Mouse (Mus musculus) ovary, adult 18-20 months (tissue): ENCODE data around the gene Syne2.
"Not testable (repeated sequence)": the region's sequence is repeated elsewhere in the genome, so short reads cannot be mapped to it uniquely, and the experiment has no call there.

Source experiments
- DNase-seq: peaks from one replicate; pipeline ENCODE4 v3.0.0; 2022; ENCODE audit warnings: low spot score, mixed read lengths

Gene Syne2

GRCm38 (mm10) chr12:76104596-76105351, 286.8 kb downstream of the Syne2 start:
- DNase-seq: no peak

- no peak for DNase-seq
These were observed 291.9 kb downstream of the Syne2 start for GRCm38 (mm10) chr12:76109646-76110405.

DNA sequence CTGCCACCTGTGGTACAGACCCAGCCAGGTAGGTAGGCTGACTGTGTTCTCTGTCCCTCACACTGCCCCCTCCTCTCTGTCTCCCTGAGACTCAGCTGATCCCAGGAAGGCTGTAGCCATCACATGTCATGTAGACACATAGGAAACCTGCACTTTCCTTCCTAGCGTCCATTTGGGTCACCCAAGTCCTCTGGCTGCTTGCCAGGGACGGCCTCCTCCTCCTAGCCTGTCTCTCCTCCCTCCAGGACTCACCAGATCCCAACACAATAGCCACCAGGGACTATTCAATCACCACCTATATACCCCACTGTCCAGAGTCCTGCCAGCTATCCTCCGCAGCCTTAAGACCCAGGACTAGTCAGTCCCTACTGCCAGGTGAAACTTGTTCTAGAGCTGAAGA, 293.1 kb downstream of the Syne2 start:
- DNase-seq: no peak

- DNase-seq: no peak
These were observed 298.6 kb downstream of the Syne2 start for GRCm38 (mm10) chr12:76116577-76116976.

DNA sequence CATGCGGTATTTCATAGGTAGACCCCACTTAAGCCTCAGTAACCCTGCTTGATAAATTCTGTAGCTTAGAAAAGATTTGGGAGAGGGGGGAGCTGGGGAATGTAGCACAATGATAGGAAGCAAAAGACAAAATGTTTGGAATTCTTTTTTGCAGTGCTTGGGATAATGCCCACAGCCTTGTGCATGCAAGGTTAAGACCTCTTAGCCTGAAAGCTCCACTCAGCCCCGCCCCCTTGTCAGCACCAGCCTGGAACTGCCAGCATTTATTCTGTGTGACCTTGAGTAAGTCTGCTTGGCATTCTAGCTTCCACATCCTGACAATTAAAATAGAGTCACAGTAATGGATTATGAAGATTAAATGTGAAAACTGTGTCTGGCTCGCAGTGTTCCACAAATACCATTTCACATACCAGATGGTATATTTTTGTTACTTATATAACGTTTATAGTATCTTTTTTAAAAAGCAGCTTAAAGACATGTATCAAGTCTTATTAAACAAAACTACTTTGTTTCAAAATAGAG, 299.8 kb downstream of the Syne2 start:
- DNase-seq: peak; percentile 76

- DNase-seq: no peak
These were observed 305.3 kb downstream of the Syne2 start for GRCm38 (mm10) chr12:76123223-76123622.

DNA sequence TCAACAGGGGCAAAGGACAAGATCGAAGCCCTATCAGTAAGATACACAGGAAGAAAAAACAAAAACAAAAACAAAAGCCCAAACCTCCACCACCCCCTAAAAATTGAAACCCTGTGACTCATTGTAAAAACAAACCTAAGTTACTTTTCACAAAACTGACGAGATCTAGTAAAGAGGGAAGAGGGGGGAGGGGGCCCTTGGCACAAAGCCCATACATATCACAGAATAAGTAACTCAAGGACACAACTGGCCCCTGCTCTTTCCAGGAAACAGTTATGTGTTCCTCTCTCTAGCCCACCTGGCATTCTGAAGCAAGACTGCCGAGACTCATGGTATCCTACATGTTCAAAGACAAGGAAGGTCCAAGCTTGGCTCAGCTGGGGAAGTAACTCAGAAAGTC, 310.4 kb downstream of the Syne2 start:
- DNase-seq: no peak

GRCm38 (mm10) chr12:76128831-76129230, 310.9 kb downstream of the Syne2 start:
- peak; percentile 51 for DNase-seq

DNA sequence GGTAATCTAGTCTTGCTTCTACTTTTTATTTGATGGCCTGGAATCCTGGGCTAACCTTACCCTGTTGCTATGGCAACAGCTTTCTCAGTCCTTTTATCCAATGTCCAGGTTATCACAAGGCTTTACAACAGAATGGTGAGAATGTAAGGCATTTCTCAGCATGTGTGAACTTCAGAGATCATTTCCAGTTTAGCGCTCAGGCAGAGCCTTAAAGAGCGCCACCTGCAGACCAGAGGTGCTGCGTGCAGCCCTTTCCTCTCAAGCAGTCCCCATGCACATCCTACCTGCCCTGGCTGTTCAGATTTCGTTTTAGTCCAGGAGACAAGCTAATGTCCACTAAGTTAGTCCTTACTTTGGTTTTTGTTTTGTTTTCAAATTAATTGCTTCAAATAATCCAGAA, 312.3 kb downstream of the Syne2 start:
- DNase-seq: no peak

DNA sequence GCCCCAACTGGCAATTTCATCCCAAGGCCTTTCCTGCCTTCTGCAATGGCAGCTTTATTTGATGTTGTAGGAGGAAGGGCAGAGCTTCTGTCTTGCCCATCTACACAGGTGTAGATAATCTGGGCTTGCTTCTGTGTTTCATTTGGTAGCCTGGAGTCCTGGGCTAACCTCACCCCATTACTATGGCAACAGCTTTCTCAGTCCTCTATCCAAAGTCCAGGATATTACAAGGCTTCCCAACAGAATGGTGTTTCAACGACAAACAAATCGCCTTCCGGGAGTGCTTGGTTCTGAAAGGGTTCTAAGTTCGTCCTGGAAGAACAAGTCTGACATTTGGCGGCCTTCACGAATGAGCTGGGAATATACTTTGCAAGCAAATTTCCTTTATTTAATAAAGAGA, 313.0 kb downstream of the Syne2 start:
- DNase-seq: no peak

DNA sequence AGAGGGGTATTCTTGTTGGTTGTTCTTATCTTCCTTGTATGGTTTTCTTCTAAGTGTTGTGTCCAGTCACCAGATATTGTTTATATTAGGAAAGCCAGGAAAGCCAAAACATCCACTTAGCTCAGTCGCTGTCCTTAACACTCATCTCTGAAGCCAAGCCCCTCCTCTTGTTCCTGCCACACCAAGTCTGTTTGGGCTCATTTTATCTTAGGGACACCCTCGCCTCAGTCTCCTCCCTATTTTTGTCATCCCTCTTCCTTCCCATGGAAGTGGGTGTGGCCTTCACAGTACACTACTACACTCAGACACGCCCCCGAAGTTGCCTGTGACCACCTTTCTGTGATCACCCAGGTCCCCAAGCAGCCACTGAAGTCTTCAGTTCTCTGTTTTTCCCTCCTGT, 314.7 kb downstream of the Syne2 start:
- peak; percentile 78 for DNase-seq

DNA sequence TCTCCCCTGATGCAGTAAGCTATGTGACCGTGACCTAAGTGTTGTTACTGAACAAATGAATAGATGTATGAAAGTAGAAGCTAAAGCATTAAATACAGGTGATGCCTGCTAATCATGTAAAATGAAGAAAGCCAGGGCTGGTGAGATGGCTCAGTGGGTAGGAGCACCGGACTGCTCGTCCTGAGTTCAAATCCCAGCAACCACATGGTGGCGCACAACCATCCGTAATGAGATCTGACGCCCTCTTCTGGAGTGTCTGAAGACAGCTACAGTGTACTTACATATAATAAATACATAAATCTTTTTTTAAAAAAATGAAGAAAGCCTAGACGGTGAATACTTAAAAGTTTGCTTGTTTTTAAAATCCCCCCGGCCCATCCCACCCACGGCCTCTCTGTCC, 315.1 kb downstream of the Syne2 start:
- not testable (repeated sequence) for DNase-seq

GRCm38 (mm10) chr12:76136701-76137100, 318.8 kb downstream of the Syne2 start:
- DNase-seq: no peak

DNA sequence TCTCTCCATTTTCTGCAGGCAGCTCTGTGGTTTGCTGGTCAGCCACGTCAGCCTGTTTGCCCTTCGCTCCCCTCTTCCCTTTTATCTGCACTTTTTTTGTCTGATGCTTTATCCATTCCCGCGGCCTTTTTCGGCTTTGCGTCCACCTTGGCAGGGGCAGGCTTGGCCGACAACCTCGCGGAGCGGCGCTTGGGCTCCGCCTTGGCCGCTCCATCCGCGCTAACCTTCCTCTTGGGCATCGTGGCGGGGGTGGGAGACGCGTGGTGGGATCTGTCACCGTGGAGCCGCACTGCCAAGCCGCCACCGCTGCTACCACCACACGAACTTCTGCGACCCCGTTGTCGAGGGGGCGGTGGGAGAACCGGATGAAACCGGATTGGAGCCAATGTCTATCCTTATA, 334.5 kb downstream of the Syne2 start:
- DNase-seq: not testable (repeated sequence)
